Mouse (Mus musculus) MEL (cell line): ENCODE data around the gene A630023A22Rik. TPM values are rescaled to one million over a fixed set of nuclear protein-coding genes. Genes with fewer than 3 reads are reported as not detected.

Experiments
- DNase-seq: peaks from one replicate; pipeline ENCODE4 v3.0.0; 2011; ENCODE audit warnings: low read depth, low spot score
- H3K27ac ChIP-seq: 2 replicates; pipeline ENCODE4 v1.5.1; 2012; ENCODE audit warnings: low read depth, mild to moderate bottlenecking, control low read depth, low read length, moderate library complexity; ENCODE audit not compliant: control insufficient read depth
- H3K27me3 ChIP-seq, 2 experiments: fragments of 150-350 bp in 1 of 2; sonication (generic) in 1 of 2; 2 replicates each; pipeline ENCODE4 v1.6.1; 2012; ENCODE audit warnings: low read length in 2 of 2, mild to moderate bottlenecking in 2 of 2, improper control_type of control experiment in 1 of 2, moderate library complexity in 1 of 2; ENCODE audit not compliant: insufficient read depth in 2 of 2, control insufficient read depth in 1 of 2
- H3K36me3 ChIP-seq, 2 experiments: 2 replicates each; pipeline ENCODE4 v1.6.1; 2012 to 2014; ENCODE audit warnings: low read length in 2 of 2, improper control_type of control experiment in 1 of 2, inconsistent platforms in 1 of 2, mild to moderate bottlenecking in 1 of 2; ENCODE audit not compliant: insufficient read depth in 2 of 2, control insufficient read depth in 1 of 2
- H3K4me1 ChIP-seq, 2 experiments: fragments of 150-350 bp in 1 of 2; sonication (generic) in 1 of 2; 2 replicates each; pipeline ENCODE4 v1.6.1; 2012; ENCODE audit warnings: low read length in 2 of 2, improper control_type of control experiment in 1 of 2, mild to moderate bottlenecking in 1 of 2; ENCODE audit not compliant: insufficient read depth in 2 of 2, control insufficient read depth in 1 of 2
- H3K4me3 ChIP-seq, 2 experiments: fragments of 150-350 bp in 1 of 2; sonication (generic) in 1 of 2; 2 replicates each; pipeline ENCODE4 v1.5.1; 2012; ENCODE audit warnings: low read depth in 2 of 2, low read length in 2 of 2, mild to moderate bottlenecking in 2 of 2, moderate library complexity in 2 of 2, control low read depth in 1 of 2, improper control_type of control experiment in 1 of 2; ENCODE audit not compliant: control insufficient read depth in 1 of 2, insufficient read depth in 1 of 2
- H3K79me2 ChIP-seq: 2 replicates; pipeline ENCODE4 v1.6.1; 2012; ENCODE audit warnings: mild to moderate bottlenecking, low read length, moderate library complexity; ENCODE audit not compliant: control insufficient read depth, poor library complexity, insufficient read depth
- H3K9ac ChIP-seq: 2 replicates; pipeline ENCODE4 v1.6.1; 2012; ENCODE audit warnings: low read depth, mild to moderate bottlenecking, control low read depth, low read length, moderate library complexity; ENCODE audit not compliant: control insufficient read depth, poor library complexity, severe bottlenecking
- H3K9me3 ChIP-seq: fragments of 150-350 bp; sonication (generic); replicated peaks from 2 replicates; pipeline ENCODE4 v1.6.1; 2012; ENCODE audit warnings: mild to moderate bottlenecking, low read length, improper control_type of control experiment, moderate library complexity; ENCODE audit not compliant: insufficient read depth
- BHLHE40 ChIP-seq: IDR thresholded peaks from 2 replicates; pipeline ENCODE4 v1.6.1; 2012; ENCODE audit warnings: low read depth, mild to moderate bottlenecking, inconsistent platforms, low read length, improper control_type of control experiment, borderline replicate concordance
- E2F4 ChIP-seq: IDR thresholded peaks from 2 replicates; pipeline ENCODE4 v1.6.1; 2011; ENCODE audit warnings: low read depth, low read length, improper control_type of control experiment, borderline replicate concordance
- ELF1 ChIP-seq: IDR thresholded peaks from 2 replicates; pipeline ENCODE4 v1.6.1; 2014; ENCODE audit warnings: low read depth, mild to moderate bottlenecking, inconsistent platforms, low read length, improper control_type of control experiment, moderate library complexity
- ETS1 ChIP-seq: IDR thresholded peaks from 2 replicates; pipeline ENCODE4 v1.6.1; 2012; ENCODE audit warnings: low read depth, mild to moderate bottlenecking, inconsistent platforms, low read length, improper control_type of control experiment, moderate library complexity
- GATA1 ChIP-seq: IDR thresholded peaks from 2 replicates; pipeline ENCODE4 v1.6.1; 2011; ENCODE audit warnings: low read depth, low read length, improper control_type of control experiment
- HCFC1 ChIP-seq: IDR thresholded peaks from 2 replicates; pipeline ENCODE4 v1.6.1; 2012; ENCODE audit warnings: low read depth, mild to moderate bottlenecking, inconsistent platforms, low read length, improper control_type of control experiment, moderate library complexity
- KAT2A ChIP-seq: conservative IDR thresholded peaks from 2 replicates; pipeline ENCODE4 v1.6.1; 2012; ENCODE audit warnings: low read depth, low read length, improper control_type of control experiment, inconsistent platforms
- MAX ChIP-seq: IDR thresholded peaks from 2 replicates; pipeline ENCODE4 v1.6.1; 2011; ENCODE audit warnings: low read length, improper control_type of control experiment
- MAZ ChIP-seq: IDR thresholded peaks from 2 replicates; pipeline ENCODE4 v1.6.1; 2012; ENCODE audit warnings: low read depth, mild to moderate bottlenecking, inconsistent platforms, low read length, improper control_type of control experiment
- NELFE ChIP-seq: IDR thresholded peaks from 2 replicates; pipeline ENCODE4 v1.6.1; 2011; ENCODE audit warnings: low read depth, low read length, improper control_type of control experiment
- POLR2AphosphoS2 ChIP-seq: IDR thresholded peaks from 2 replicates; pipeline ENCODE4 v1.6.1; 2011; ENCODE audit warnings: low read length, improper control_type of control experiment
- POLR2AphosphoS5 ChIP-seq: IDR thresholded peaks from 2 replicates; pipeline ENCODE4 v1.6.1; 2012; ENCODE audit warnings: low read depth, borderline replicate concordance, mild to moderate bottlenecking, inconsistent platforms, low read length, moderate library complexity, mixed read lengths
- RAD21 ChIP-seq: IDR thresholded peaks from 2 replicates; pipeline ENCODE4 v1.6.1; 2011; ENCODE audit warnings: mild to moderate bottlenecking, low read depth, low read length, improper control_type of control experiment
- RCOR1 ChIP-seq: IDR thresholded peaks from 2 replicates; pipeline ENCODE4 v1.6.1; 2012; ENCODE audit warnings: low read depth, mild to moderate bottlenecking, inconsistent platforms, low read length, improper control_type of control experiment
- SMC3 ChIP-seq: IDR thresholded peaks from 2 replicates; pipeline ENCODE4 v1.6.1; 2011; ENCODE audit warnings: low read depth, low read length, improper control_type of control experiment
- TAL1 ChIP-seq: IDR thresholded peaks from 2 replicates; pipeline ENCODE4 v1.6.1; 2012; ENCODE audit warnings: mild to moderate bottlenecking, inconsistent platforms, low read length, moderate library complexity, mixed read lengths
- TBP ChIP-seq: IDR thresholded peaks from 2 replicates; pipeline ENCODE4 v1.8.0; 2011; ENCODE audit warnings: low read depth, low read length, improper control_type of control experiment
- TCF12 ChIP-seq: IDR thresholded peaks from 2 replicates; pipeline ENCODE4 v1.6.1; 2014; ENCODE audit warnings: low read depth, mild to moderate bottlenecking, inconsistent platforms, low read length, improper control_type of control experiment, moderate library complexity
- UBTF ChIP-seq: IDR thresholded peaks from 2 replicates; pipeline ENCODE4 v1.6.1; 2012; ENCODE audit warnings: low read depth, mild to moderate bottlenecking, inconsistent platforms, low read length, improper control_type of control experiment, moderate library complexity, borderline replicate concordance; ENCODE audit not compliant: insufficient read depth
- ZC3H11A ChIP-seq: IDR thresholded peaks from 2 replicates; pipeline ENCODE4 v1.6.1; 2012; ENCODE audit warnings: low read depth, mild to moderate bottlenecking, inconsistent platforms, low read length, improper control_type of control experiment
- ZMIZ1 ChIP-seq: IDR thresholded peaks from 2 replicates; pipeline ENCODE4 v1.6.1; 2012; ENCODE audit warnings: low read depth, mild to moderate bottlenecking, inconsistent platforms, low read length, improper control_type of control experiment, moderate library complexity
- ZNF384 ChIP-seq: IDR thresholded peaks from 2 replicates; pipeline ENCODE4 v1.6.1; 2012; ENCODE audit warnings: low read depth, mild to moderate bottlenecking, inconsistent platforms, low read length, improper control_type of control experiment
- polyA plus RNA-seq, 2 experiments: library from polyadenylated mRNA; stranded (reverse) in 1 of 2; unstranded in 1 of 2; fragments of >175 nt in 1 of 2; fragments of >200 nt in 1 of 2; gene quantifications; 2 replicates each; pipeline versions ENCODE4 v1.2.1 to v1.2.4; 2012; ENCODE audit warnings: low replicate concordance in 2 of 2, low read depth in 1 of 2; ENCODE audit not compliant: insufficient read length in 2 of 2, insufficient read depth in 1 of 2, missing spikeins in 1 of 2
- total RNA-seq: library from RNA; depleted of rRNA; stranded (reverse); fragments of 300-350 nt; gene quantifications from 2 replicates; pipeline ENCODE4 v1.2.3, GENCODE M21; 2012

A630023A22Rik gene
- total and polyA plus RNA-seq, 3 experiments = not detected

DNA sequence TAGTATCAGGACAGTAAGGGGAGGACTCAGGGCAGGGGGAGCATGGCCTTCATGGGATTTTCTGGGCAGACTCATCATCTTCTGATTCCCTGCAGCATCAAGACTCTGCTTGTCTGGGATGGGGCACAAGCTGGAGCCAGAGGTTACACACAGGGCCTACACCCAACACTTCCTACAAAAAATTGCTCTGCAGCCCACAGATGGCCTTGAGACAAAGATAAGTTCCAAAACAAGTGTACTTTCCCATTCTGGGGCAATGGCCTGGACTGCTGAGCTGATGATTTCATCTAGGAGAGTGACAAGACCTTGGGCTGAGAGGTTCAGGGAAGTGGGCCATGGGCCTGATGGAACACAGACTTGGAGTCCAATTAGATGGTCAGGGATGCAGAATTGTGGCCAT is 32.8 kb upstream of the A630023A22Rik start:
- Histone ChIP-seq H3K36me3 (no peaks in the 10 kb centered on the region), H3K27ac (no peak overlapping the region), H3K4me1 (no peaks in the 10 kb centered on the region), H3K4me3 (no peak overlapping the region), H3K9ac (no peak overlapping the region), H3K79me2 (no peaks in the 10 kb centered on the region), H3K27me3 (no peaks in the 10 kb centered on the region; a peak in 1 of 4 replicates), H3K9me3 (no peaks in the 10 kb centered on the region)
- no peak for TF ChIP-seq TBP
- no peak for TF ChIP-seq RCOR1
- no peak for TF ChIP-seq GATA1
- TF ChIP-seq ZC3H11A = no peak
- TF ChIP-seq MAX = no peak
- TF ChIP-seq TCF12 = no peak
- TF ChIP-seq ZMIZ1 = no peak
- TF ChIP-seq KAT2A = no peak
- no peak for TF ChIP-seq TAL1
- no peak for TF ChIP-seq ZNF384
- TF ChIP-seq RAD21 = no peak
- TF ChIP-seq NELFE = no peak
- TF ChIP-seq POLR2AphosphoS2 = no peak
- TF ChIP-seq ELF1 = no peak
- TF ChIP-seq MAZ = no peak
- TF ChIP-seq E2F4 = no peak
- TF ChIP-seq SMC3 = no peak
- no peak for DNase-seq

DNA sequence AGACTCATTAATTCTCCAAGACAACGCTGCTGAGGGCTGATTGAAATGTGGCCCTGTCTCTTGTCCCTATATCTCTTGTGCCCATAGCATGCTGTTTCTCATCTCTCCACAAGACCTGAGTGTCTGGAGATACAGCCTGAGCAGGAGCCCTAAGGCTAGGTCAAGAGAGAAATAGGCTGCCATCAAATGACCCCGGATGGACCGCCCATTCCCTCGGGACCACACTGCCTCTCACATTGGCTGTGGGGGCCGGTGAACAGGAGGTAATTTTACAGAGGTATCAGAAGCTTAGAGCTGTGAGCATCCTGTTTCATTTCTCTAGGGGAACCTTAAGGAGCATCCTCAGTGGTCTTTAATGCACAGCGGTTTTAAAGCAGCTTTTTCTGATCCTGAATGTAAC is 28.7 kb upstream of the A630023A22Rik start:
- H3K9me3 ChIP-seq = no peaks in the 10 kb centered on the region

More for the DNA sequence above, 28.7 kb upstream of the A630023A22Rik start:
- no peak for DNase-seq
- H3K36me3 ChIP-seq = no peaks in the 10 kb centered on the region
- H3K4me1 ChIP-seq = 0 out of 4 replicates have a peak, but pooled peaks cover 0 to 2% of the 10 kb centered on the region in 2 experiments
- no peak overlapping the region for H3K9ac ChIP-seq
- no peaks in the 10 kb centered on the region for H3K79me2 ChIP-seq
- H3K4me3 ChIP-seq = no peak overlapping the region
- no peak for TF ChIP-seq ZC3H11A
- no peak for TF ChIP-seq BHLHE40
- TF ChIP-seq HCFC1 = no peak
- TF ChIP-seq TAL1 = no peak
- TF ChIP-seq UBTF = no peak
- no peak for TF ChIP-seq RCOR1
- TF ChIP-seq ETS1 = no peak
- TF ChIP-seq ZMIZ1 = no peak
- TF ChIP-seq POLR2AphosphoS5 = no peak
- no peaks in the 10 kb centered on the region; a peak in 2 of 4 replicates for H3K27me3 ChIP-seq
- H3K27ac ChIP-seq = no peak overlapping the region
